24 mouse cellular contexts compared by ENCODE assay signal in genomic region chr10:79675346-79676035, GRCm38 (mm10). TPM values are rescaled to one million over a fixed set of nuclear protein-coding genes. Genes with fewer than 3 reads are reported as not detected.
DNase-seq lines count a peak whose midpoint lies in the region; ATAC-seq lines count a peak whose summit lies in the region.
"Had no signal": no experiment of that assay in that cellular context is flagged by ENCODE, and none has a peak within 500 bp of the region (broad histone marks: within the 10 kb centered on the region; RNA-seq: fewer than 3 reads in every experiment).

No protein-coding gene starts in this region.

- H3K4me2 ChIP-seq in heart, embryonic 11.5 days: peak overlapping the region; percentile 24; the same call in 1 of the 2 replicates
- no peak overlapping the region for H3K4me2 ChIP-seq in midbrain, embryonic 12.5 days (replicated peaks)
- no peak overlapping the region for H3K4me2 ChIP-seq in midbrain, embryonic 11.5 days
- H3K4me2 ChIP-seq: kidney, embryonic 15.5 days; limb, embryonic 13.5 days; liver, embryonic 13.5 days; lung, embryonic 15.5 days had no signal

- H3K27ac ChIP-seq in heart, embryonic 11.5 days (ENCODE audit: low read depth, low read length): no peak overlapping the region
- H3K27ac ChIP-seq in midbrain, embryonic 12.5 days (replicated peaks): no peak overlapping the region
- no peak overlapping the region for H3K27ac ChIP-seq in midbrain, embryonic 11.5 days (ENCODE audit: low read depth, low read length)
- peak overlapping the region; percentile 14; the same call in 1 of the 2 replicates for H3K27ac ChIP-seq in embryonic facial prominence, embryonic 10.5 days (replicated peaks)
- H3K27ac ChIP-seq: gastrocnemius, adult 2 months; kidney, embryonic 15.5 days; limb, embryonic 13.5 days; liver, embryonic 13.5 days; lung, embryonic 15.5 days; macrophage had no signal

- H3K4me3 ChIP-seq in heart, embryonic 11.5 days (ENCODE audit: low read depth, low read length): no peak overlapping the region
- H3K4me3 ChIP-seq in midbrain, embryonic 12.5 days: 0 out of 2 replicates have a peak overlapping the region, but pooled peaks have one; percentile 1
- no peak overlapping the region for H3K4me3 ChIP-seq in midbrain, embryonic 11.5 days (ENCODE audit: low read depth, low read length)
- H3K4me3 ChIP-seq in embryonic facial prominence, embryonic 10.5 days: no peak overlapping the region
- H3K4me3 ChIP-seq: gastrocnemius, adult 2 months; kidney, embryonic 15.5 days; limb, embryonic 13.5 days; liver, embryonic 13.5 days; lung, embryonic 15.5 days had no signal

- 0 out of 2 replicates have a peak, but pooled peaks cover 2% of the 10 kb centered on the region for H3K27me3 ChIP-seq in heart, embryonic 11.5 days (ENCODE audit: control insufficient read depth, insufficient read depth, low read length)
- peaks cover 3% of the 10 kb centered on the region; the same call in 1 of the 2 replicates for H3K27me3 ChIP-seq in midbrain, embryonic 12.5 days
- H3K27me3 ChIP-seq in midbrain, embryonic 11.5 days (ENCODE audit: control insufficient read depth, insufficient read depth, low read length): no peaks in the 10 kb centered on the region
- no peaks in the 10 kb centered on the region for H3K27me3 ChIP-seq in embryonic facial prominence, embryonic 10.5 days (replicated peaks; ENCODE audit: low read depth, poor library complexity, severe bottlenecking)
- H3K27me3 ChIP-seq: kidney, embryonic 15.5 days; limb, embryonic 13.5 days; lung, embryonic 15.5 days had no signal

- H3K36me3 ChIP-seq in heart, embryonic 11.5 days (ENCODE audit: control insufficient read depth, insufficient read depth, low read length): no peaks in the 10 kb centered on the region
- peaks cover 22% of the 10 kb centered on the region for H3K36me3 ChIP-seq in midbrain, embryonic 12.5 days
- no peaks in the 10 kb centered on the region for H3K36me3 ChIP-seq in midbrain, embryonic 11.5 days (ENCODE audit: control insufficient read depth, insufficient read depth, low read length)
- H3K36me3 ChIP-seq in embryonic facial prominence, embryonic 10.5 days (replicated peaks): peaks cover 37% of the 10 kb centered on the region

- DNase-seq in cerebellum, adult 11-12 months: peak; percentile 35
- no peak for DNase-seq in cerebellum, postnatal 25 days
- DNase-seq in heart, postnatal 4 days: no peak
- no peak for DNase-seq in midbrain, embryonic 11.5 days (ENCODE audit: low spot score, missing footprints)
- DNase-seq in embryonic facial prominence, embryonic 10.5 days (ENCODE audit: low spot score): peak; percentile 33
- DNase-seq in adipocyte (ENCODE audit: low spot score): no peak
- DNase-seq: adrenal gland, postnatal 10 days; gastrocnemius, adult 2 months; heart, postnatal 10 days; kidney, postnatal 4 days; liver, embryonic 13.5 days; midbrain, embryonic 14.5 days; retina, postnatal 1 day had no signal

- H3K4me1 ChIP-seq in heart, embryonic 11.5 days (ENCODE audit: control insufficient read depth, insufficient read depth, low read length): peaks cover 10% of the 10 kb centered on the region
- H3K4me1 ChIP-seq in midbrain, embryonic 12.5 days: peaks cover 9% of the 10 kb centered on the region
- H3K4me1 ChIP-seq in midbrain, embryonic 11.5 days (ENCODE audit: control insufficient read depth, insufficient read depth, low read length): peaks cover 7% of the 10 kb centered on the region
- peaks cover 29% of the 10 kb centered on the region for H3K4me1 ChIP-seq in embryonic facial prominence, embryonic 10.5 days

- ATAC-seq in heart, embryonic 11.5 days (replicated peaks; ENCODE audit: insufficient number of reproducible peaks, low FRiP score, low TSS enrichment): no peak
- ATAC-seq in midbrain, embryonic 12.5 days (ENCODE audit: low FRiP score, low read depth): no peak
- no peak for ATAC-seq in midbrain, embryonic 11.5 days (ENCODE audit: low FRiP score)
- ATAC-seq: CD4-positive, CD25-positive, alpha-beta regulatory T cell, adult 4 months; hindbrain, embryonic 16.5 days; intestine, postnatal 0 days had no signal

- no peaks in the 10 kb centered on the region for H3K9me3 ChIP-seq in heart, embryonic 11.5 days (replicated peaks; ENCODE audit: control insufficient read depth, low read length)
- no peaks in the 10 kb centered on the region for H3K9me3 ChIP-seq in midbrain, embryonic 12.5 days
- no peaks in the 10 kb centered on the region for H3K9me3 ChIP-seq in midbrain, embryonic 11.5 days (ENCODE audit: control insufficient read depth, low read length)
- no peaks in the 10 kb centered on the region for H3K9me3 ChIP-seq in embryonic facial prominence, embryonic 10.5 days
- H3K9me3 ChIP-seq: kidney, embryonic 15.5 days; limb, embryonic 13.5 days; liver, embryonic 13.5 days; lung, embryonic 15.5 days had no signal

- WGBS in heart, embryonic 11.5 days (ENCODE audit: insufficient replicate concordance): 37% methylated on average over 44 of the region's 44 CpGs
- WGBS in midbrain, embryonic 12.5 days: 55% methylated on average over 44 of the region's 44 CpGs
- WGBS in midbrain, embryonic 11.5 days: 55% methylated on average over 44 of the region's 44 CpGs
- 52% methylated on average over 44 of the region's 44 CpGs for WGBS in embryonic facial prominence, embryonic 10.5 days

- H3K9ac ChIP-seq in heart, embryonic 11.5 days (ENCODE audit: low read depth, low read length): 0 out of 2 replicates have a peak overlapping the region, but pooled peaks have one; percentile 28
- no peak overlapping the region for H3K9ac ChIP-seq in midbrain, embryonic 12.5 days (replicated peaks)
- H3K9ac ChIP-seq in midbrain, embryonic 11.5 days (ENCODE audit: low read length): no peak overlapping the region
- H3K9ac ChIP-seq: kidney, embryonic 15.5 days; limb, embryonic 13.5 days; liver, embryonic 13.5 days; lung, embryonic 15.5 days had no signal

RNA-seq across cellular contexts. Expression of gene Tpgs1, which starts 6.3 kb away (rescaled TPM):
- 47.4 and 48.6 TPM in 2 replicates for polyA plus RNA-seq in heart, embryonic 11.5 days (2014; fragmentation: Nextera tagmentation; extraction: Ambion mirVana)
- 10 to 100 TPM; 18.8 to 20.3 TPM for total RNA-seq in heart, postnatal 4 days (2021)
- 62.4 and 72.3 TPM in 2 replicates for polyA plus RNA-seq in midbrain, embryonic 12.5 days (2016; fragmentation: Nextera tagmentation; extraction: Ambion mirVana)
- polyA plus RNA-seq in midbrain, embryonic 11.5 days (2014; fragmentation: Nextera tagmentation; extraction: Ambion mirVana): 65.5 and 69.6 TPM in 2 replicates
- polyA plus RNA-seq in embryonic facial prominence, embryonic 10.5 days (2016; fragmentation: Nextera tagmentation; extraction: Ambion mirVana): 62.6 and 63.5 TPM in 2 replicates

RNA-seq across cellular contexts. Expression of gene Cdc34, which starts 6.5 kb away (rescaled TPM):
- 159 and 164 TPM in 2 replicates for polyA plus RNA-seq in heart, embryonic 11.5 days (2014; fragmentation: Nextera tagmentation; extraction: Ambion mirVana)
- total RNA-seq in heart, postnatal 4 days (2021): 100 to 1,000 TPM; 134 to 145 TPM
- polyA plus RNA-seq in midbrain, embryonic 12.5 days (2016; fragmentation: Nextera tagmentation; extraction: Ambion mirVana): 139 and 156 TPM in 2 replicates
- 149 and 178 TPM in 2 replicates for polyA plus RNA-seq in midbrain, embryonic 11.5 days (2014; fragmentation: Nextera tagmentation; extraction: Ambion mirVana)
- polyA plus RNA-seq in embryonic facial prominence, embryonic 10.5 days (2016; fragmentation: Nextera tagmentation; extraction: Ambion mirVana): 240 and 250 TPM in 2 replicates

RNA-seq across cellular contexts. Expression of gene Madcam1, which starts 11.1 kb away (rescaled TPM):
- 1.1 and 1.5 TPM in 2 replicates for polyA plus RNA-seq in heart, embryonic 11.5 days (2014; fragmentation: Nextera tagmentation; extraction: Ambion mirVana)
- under 1 TPM; 0.36 to 0.67 TPM for total RNA-seq in heart, postnatal 4 days (2021)
- polyA plus RNA-seq in midbrain, embryonic 12.5 days (2016; fragmentation: Nextera tagmentation; extraction: Ambion mirVana): 0.60 and 1.7 TPM in 2 replicates
- polyA plus RNA-seq in midbrain, embryonic 11.5 days (2014; fragmentation: Nextera tagmentation; extraction: Ambion mirVana): 1.2 and 1.4 TPM in 2 replicates
- polyA plus RNA-seq in embryonic facial prominence, embryonic 10.5 days (2016; fragmentation: Nextera tagmentation; extraction: Ambion mirVana): 2.5 and 3.2 TPM in 2 replicates
- total RNA-seq: gastrocnemius, adult 2 months; layer of hippocampus, postnatal 25 days; neutrophil, adult 5-6 weeks had no signal
- polyA plus RNA-seq: macrophage had no signal

RNA-seq across cellular contexts. Expression of gene Gzmm, which starts 13.3 kb away (rescaled TPM):
- polyA plus RNA-seq in heart, embryonic 11.5 days (2014; fragmentation: Nextera tagmentation; extraction: Ambion mirVana): 0.40 and 1.0 TPM in 2 replicates
- 1 to 10 TPM; 2.9 to 3.7 TPM for total RNA-seq in heart, postnatal 4 days (2021)
- 1.4 TPM in 2 replicates for polyA plus RNA-seq in midbrain, embryonic 12.5 days (2016; fragmentation: Nextera tagmentation; extraction: Ambion mirVana)
- polyA plus RNA-seq in midbrain, embryonic 11.5 days (2014; fragmentation: Nextera tagmentation; extraction: Ambion mirVana): 0.27 and 0.58 TPM in 2 replicates
- 0.88 and 1.5 TPM in 2 replicates for polyA plus RNA-seq in embryonic facial prominence, embryonic 10.5 days (2016; fragmentation: Nextera tagmentation; extraction: Ambion mirVana)
- polyA plus RNA-seq: macrophage had no signal

RNA-seq across cellular contexts. Expression of gene Bsg, which starts 28.8 kb away (rescaled TPM):
- polyA plus RNA-seq in heart, embryonic 11.5 days (2014; fragmentation: Nextera tagmentation; extraction: Ambion mirVana): 1,233 and 1,252 TPM in 2 replicates
- total RNA-seq in heart, postnatal 4 days (2021): 100 to 1,000 TPM; 793 to 876 TPM
- polyA plus RNA-seq in midbrain, embryonic 12.5 days (2016; fragmentation: Nextera tagmentation; extraction: Ambion mirVana): 540 and 588 TPM in 2 replicates
- 576 and 580 TPM in 2 replicates for polyA plus RNA-seq in midbrain, embryonic 11.5 days (2014; fragmentation: Nextera tagmentation; extraction: Ambion mirVana)
- polyA plus RNA-seq in embryonic facial prominence, embryonic 10.5 days (2016; fragmentation: Nextera tagmentation; extraction: Ambion mirVana): 591 and 608 TPM in 2 replicates

Comparison
In these comparisons a context has a peak if more than half of its experiments do, and no peak if none do; other contexts are left out.
1. DNase-seq: peak in cerebellum, adult 11-12 months (single experiment) and embryonic facial prominence, embryonic 10.5 days (single experiment); none in cerebellum, postnatal 25 days (0 of 2), heart, postnatal 4 days (single experiment), midbrain, embryonic 11.5 days (single experiment) and adipocyte (single experiment).